ENCODE assay signal across 24 mouse cellular contexts in the genomic region with DNA sequence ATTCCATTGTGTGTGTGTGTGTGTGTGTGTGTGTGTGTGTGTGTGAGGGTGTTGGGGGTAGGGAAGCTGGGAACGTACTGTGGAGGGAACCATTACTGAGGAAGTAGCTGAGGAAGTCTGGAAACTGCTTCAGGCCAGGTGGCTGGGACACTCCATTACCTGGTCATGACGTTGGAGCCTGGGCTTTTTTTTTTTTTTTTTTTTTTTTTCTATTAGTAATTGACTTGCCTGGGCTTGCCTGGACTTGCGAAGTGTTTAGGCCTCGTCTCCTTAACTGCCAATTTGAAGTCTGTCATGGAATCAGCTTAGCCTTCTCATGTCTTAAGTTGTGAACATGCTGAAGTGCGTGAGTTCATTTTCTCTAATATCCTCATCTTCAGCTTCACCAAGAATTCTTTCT.
"Had no signal": no experiment of that assay in that cellular context is flagged by ENCODE, and none has a peak within 500 bp of the region (broad histone marks: within the 10 kb centered on the region; RNA-seq: fewer than 3 reads in every experiment).

No protein-coding gene starts in this region.

- H3K9ac ChIP-seq: heart, embryonic 13.5 days; heart, embryonic 15.5 days; hindbrain, embryonic 13.5 days; hindbrain, embryonic 15.5 days; kidney, embryonic 15.5 days; limb, embryonic 13.5 days; limb, embryonic 15.5 days; liver, embryonic 12.5 days; liver, embryonic 14.5 days had no signal

- H3K9me3 ChIP-seq: heart, embryonic 13.5 days; heart, embryonic 15.5 days; hindbrain, embryonic 13.5 days; hindbrain, embryonic 15.5 days; kidney, embryonic 15.5 days; limb, embryonic 13.5 days; limb, embryonic 15.5 days; liver, embryonic 12.5 days had no signal

- H3K36me3 ChIP-seq: heart, embryonic 13.5 days; heart, embryonic 15.5 days; hindbrain, embryonic 13.5 days; hindbrain, embryonic 15.5 days; kidney, embryonic 15.5 days; limb, embryonic 13.5 days; limb, embryonic 15.5 days; liver, embryonic 12.5 days had no signal

- DNase-seq: gastrocnemius, postnatal 14 days; gastrocnemius, postnatal 36 days; heart, adult 11 months; heart, adult 2 months; heart, postnatal 14 days; heart, postnatal 36 days; kidney, adult 11 months; kidney, adult 2 months; kidney, adult 9 months; kidney, postnatal 14 days; kidney, postnatal 36 days had no signal

- H3K27ac ChIP-seq: heart, adult 2 months; heart, embryonic 13.5 days; heart, embryonic 15.5 days; hindbrain, embryonic 13.5 days; hindbrain, embryonic 15.5 days; hindbrain, postnatal 0 days; kidney, embryonic 15.5 days; kidney, postnatal 0 days; layer of hippocampus, adult 2 months; limb, embryonic 13.5 days; limb, embryonic 15.5 days; liver, embryonic 12.5 days; liver, embryonic 14.5 days had no signal

- H3K4me3 ChIP-seq: heart, adult 2 months; heart, embryonic 13.5 days; heart, embryonic 15.5 days; hindbrain, embryonic 13.5 days; hindbrain, embryonic 15.5 days; kidney, embryonic 15.5 days; layer of hippocampus, adult 2 months; limb, embryonic 13.5 days; limb, embryonic 15.5 days; liver, embryonic 12.5 days had no signal

- H3K4me2 ChIP-seq: heart, embryonic 11.5 days; heart, embryonic 13.5 days; heart, embryonic 15.5 days; hindbrain, embryonic 13.5 days; kidney, embryonic 15.5 days; limb, embryonic 13.5 days; limb, embryonic 15.5 days; liver, embryonic 12.5 days had no signal

- H3K27me3 ChIP-seq: heart, embryonic 13.5 days; heart, embryonic 15.5 days; hindbrain, embryonic 13.5 days; hindbrain, embryonic 15.5 days; kidney, embryonic 15.5 days; limb, embryonic 13.5 days; limb, embryonic 15.5 days; liver, embryonic 12.5 days had no signal

- H3K4me1 ChIP-seq: heart, embryonic 13.5 days; heart, embryonic 15.5 days; hindbrain, embryonic 15.5 days; kidney, embryonic 15.5 days; limb, embryonic 13.5 days; limb, embryonic 15.5 days; liver, embryonic 12.5 days had no signal
